Mouse (Mus musculus): ENCODE data around the gene Isx. TPM values are rescaled to one million over a fixed set of nuclear protein-coding genes. Genes with fewer than 3 reads are reported as not detected.

Gene Isx
- total and polyA plus RNA-seq, 3 experiments, result not detected

GRCm38 (mm10) chr8:74859241-74859640 is 13.7 kb upstream of the Isx start:
- dilution Hi-C loops (cut with MboI; ENCODE audit: extremely low pct_ligation_motif_present, extremely low pct_unique_long_range_greater_than_20kb, low sequenced_read_pairs) (no loop called here), in situ Hi-C loops (cut with MboI; ENCODE audit: low pct_ligation_motif_present, low pct_unique_long_range_greater_than_20kb, low sequenced_read_pairs) (no loop called here)
- Histone ChIP-seq H3K27ac (ENCODE audit: insufficient read depth, low read depth) (no peak overlapping the region), H3K4me3 (replicated peaks in 1 of 3; ENCODE audit: low read depth in 2 of 3, low read length in 2 of 3, poor library complexity in 1 of 3) (no peak overlapping the region), H3K36me3 (replicated peaks in 1 of 2; ENCODE audit: control insufficient read depth in 1 of 2, insufficient read depth in 1 of 2, low read length in 1 of 2) (no peaks in the 10 kb centered on the region), H3K4me2 (ENCODE audit: insufficient read depth, low read depth, poor library complexity, severe bottlenecking) (no peak overlapping the region), H3K9me3 (replicated peaks; ENCODE audit: low read length) (no peaks in the 10 kb centered on the region), H3K9ac (ENCODE audit: insufficient read depth, low read depth) (no peak overlapping the region), H3K27me3 (replicated peaks) (peaks cover 40% of the 10 kb centered on the region), H3K79me2 (replicated peaks; ENCODE audit: control insufficient read depth, extremely low read depth, insufficient read depth, poor library complexity, severe bottlenecking) (no peaks in the 10 kb centered on the region), H3K4me1 (ENCODE audit: control insufficient read depth in 1 of 2, insufficient read depth in 2 of 2) (0 out of 4 replicates have a peak, but pooled peaks cover 0 to 2% of the 10 kb centered on the region in 2 experiments)
- DNase-seq (ENCODE audit: extremely low read depth), result no peak
- no peak for TF ChIP-seq PAX5 (IDR thresholded peaks at IDR 0.05; ENCODE audit: low read length)
- TF ChIP-seq TBP (conservative IDR thresholded peaks at IDR 0.05; ENCODE audit: low read depth, low read length), result no peak
- TF ChIP-seq E2F4 (IDR thresholded peaks at IDR 0.05; ENCODE audit: insufficient replicate concordance, low read depth, low read length), result no peak
- no peak for TF ChIP-seq IRF4 (IDR thresholded peaks at IDR 0.05; ENCODE audit: low read depth, low read length)
- TF ChIP-seq ZC3H11A (IDR thresholded peaks at IDR 0.05; ENCODE audit: low read depth, low read length), result no peak
- TF ChIP-seq ZKSCAN1 (IDR thresholded peaks at IDR 0.05; ENCODE audit: borderline replicate concordance, low read depth, low read length), result no peak
- TF ChIP-seq ELF1 (IDR thresholded peaks at IDR 0.05; ENCODE audit: low read depth, low read length), result no peak
- TF ChIP-seq MAX (IDR thresholded peaks at IDR 0.05; ENCODE audit: low read length), result no peak
- no peak for TF ChIP-seq MAFK (IDR thresholded peaks at IDR 0.05; ENCODE audit: insufficient replicate concordance, low read length)
- no peak for TF ChIP-seq JUND (conservative IDR thresholded peaks at IDR 0.05; ENCODE audit: low read depth, low read length)
- no peak for TF ChIP-seq CTCF (conservative IDR thresholded peaks at IDR 0.05 in 1 of 2, IDR thresholded peaks at IDR 0.05 in 1 of 2; ENCODE audit: low read depth in 2 of 2, low read length in 2 of 2)
- no peak for TF ChIP-seq EP300 (IDR thresholded peaks at IDR 0.05; ENCODE audit: low read length)
- no peak for TF ChIP-seq TCF12 (IDR thresholded peaks at IDR 0.05; ENCODE audit: low read depth, low read length)
- no peak for TF ChIP-seq NELFE (IDR thresholded peaks at IDR 0.05; ENCODE audit: low read depth, low read length)
- TF ChIP-seq ZNF384 (IDR thresholded peaks at IDR 0.05; ENCODE audit: low read depth, low read length), result no peak
- TF ChIP-seq JUN (IDR thresholded peaks at IDR 0.05; ENCODE audit: insufficient read depth, low read depth, low read length), result no peak
- no peak for TF ChIP-seq UBTF (IDR thresholded peaks at IDR 0.05; ENCODE audit: low read depth, low read length)

DNA sequence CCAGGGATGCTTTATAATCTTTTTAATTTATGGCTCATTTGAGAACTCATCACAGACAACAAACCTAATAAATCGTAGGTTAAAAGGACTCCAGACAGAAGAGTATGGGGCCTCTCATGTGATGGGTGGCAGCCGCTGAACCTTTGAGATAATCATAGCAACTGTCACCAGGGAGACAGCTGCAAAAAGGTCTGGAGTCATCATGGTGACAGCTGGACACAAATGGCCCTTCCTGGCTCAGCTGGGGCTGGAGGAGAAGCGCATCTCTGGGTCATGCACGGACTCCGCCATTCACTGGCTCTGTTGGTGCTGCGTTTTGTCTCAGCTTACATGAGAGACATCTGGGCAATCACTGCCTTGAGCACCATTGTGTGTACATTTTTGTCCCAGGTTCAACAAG is 12.5 kb upstream of the Isx start:
- no peaks in the 10 kb centered on the region for H3K9me3 ChIP-seq (replicated peaks; ENCODE audit: low read length)
- H3K4me3 ChIP-seq (replicated peaks in 1 of 3; ENCODE audit: low read depth in 2 of 3, low read length in 2 of 3, poor library complexity in 1 of 3), result no peak overlapping the region
- dilution Hi-C loops (cut with MboI; ENCODE audit: extremely low pct_ligation_motif_present, extremely low pct_unique_long_range_greater_than_20kb, low sequenced_read_pairs) (no loop called here), in situ Hi-C loops (cut with MboI; ENCODE audit: low pct_ligation_motif_present, low pct_unique_long_range_greater_than_20kb, low sequenced_read_pairs) (no loop called here)
- H3K79me2 ChIP-seq (replicated peaks; ENCODE audit: control insufficient read depth, extremely low read depth, insufficient read depth, poor library complexity, severe bottlenecking), result no peaks in the 10 kb centered on the region
- TF ChIP-seq ZNF384 (IDR thresholded peaks at IDR 0.05; ENCODE audit: low read depth, low read length), result no peak
- TF ChIP-seq CHD2 (IDR thresholded peaks at IDR 0.05; ENCODE audit: low read length), result no peak
- TF ChIP-seq MAX (IDR thresholded peaks at IDR 0.05; ENCODE audit: low read length), result no peak
- no peak for TF ChIP-seq USF2 (conservative IDR thresholded peaks at IDR 0.05; ENCODE audit: low read depth, low read length)
- no peak for TF ChIP-seq MYC (IDR thresholded peaks at IDR 0.05; ENCODE audit: low read depth, low read length)
- no peak for TF ChIP-seq NRF1 (IDR thresholded peaks at IDR 0.05; ENCODE audit: low read depth, low read length)
- TF ChIP-seq SIN3A (IDR thresholded peaks at IDR 0.05; ENCODE audit: low read length), result no peak
- no peak for TF ChIP-seq GABPA (IDR thresholded peaks at IDR 0.05; ENCODE audit: insufficient replicate concordance, low read depth, low read length)
- no peak for TF ChIP-seq JUND (conservative IDR thresholded peaks at IDR 0.05; ENCODE audit: low read depth, low read length)
- no peak for TF ChIP-seq UBTF (IDR thresholded peaks at IDR 0.05; ENCODE audit: low read depth, low read length)
- no peak for TF ChIP-seq JUN (IDR thresholded peaks at IDR 0.05; ENCODE audit: insufficient read depth, low read depth, low read length)
- TF ChIP-seq IRF4 (IDR thresholded peaks at IDR 0.05; ENCODE audit: low read depth, low read length), result no peak
- H3K9ac ChIP-seq (ENCODE audit: insufficient read depth, low read depth), result no peak overlapping the region
- no peaks in the 10 kb centered on the region for H3K36me3 ChIP-seq (replicated peaks in 1 of 2; ENCODE audit: control insufficient read depth in 1 of 2, insufficient read depth in 1 of 2, low read length in 1 of 2)
- no peak overlapping the region for H3K4me2 ChIP-seq (ENCODE audit: insufficient read depth, low read depth, poor library complexity, severe bottlenecking)
- H3K4me1 ChIP-seq (ENCODE audit: control insufficient read depth in 1 of 2, insufficient read depth in 2 of 2), result 0 out of 4 replicates have a peak, but pooled peaks cover 0 to 2% of the 10 kb centered on the region in 2 experiments
- peaks cover 35% of the 10 kb centered on the region for H3K27me3 ChIP-seq (replicated peaks)
- no peak overlapping the region for H3K27ac ChIP-seq (ENCODE audit: insufficient read depth, low read depth)
- DNase-seq (ENCODE audit: extremely low read depth), result no peak

Data from CH12.LX (cell line).